Mouse (Mus musculus): ENCODE measurements around the gene Slc7a7.

The Slc7a7 gene

DNA sequence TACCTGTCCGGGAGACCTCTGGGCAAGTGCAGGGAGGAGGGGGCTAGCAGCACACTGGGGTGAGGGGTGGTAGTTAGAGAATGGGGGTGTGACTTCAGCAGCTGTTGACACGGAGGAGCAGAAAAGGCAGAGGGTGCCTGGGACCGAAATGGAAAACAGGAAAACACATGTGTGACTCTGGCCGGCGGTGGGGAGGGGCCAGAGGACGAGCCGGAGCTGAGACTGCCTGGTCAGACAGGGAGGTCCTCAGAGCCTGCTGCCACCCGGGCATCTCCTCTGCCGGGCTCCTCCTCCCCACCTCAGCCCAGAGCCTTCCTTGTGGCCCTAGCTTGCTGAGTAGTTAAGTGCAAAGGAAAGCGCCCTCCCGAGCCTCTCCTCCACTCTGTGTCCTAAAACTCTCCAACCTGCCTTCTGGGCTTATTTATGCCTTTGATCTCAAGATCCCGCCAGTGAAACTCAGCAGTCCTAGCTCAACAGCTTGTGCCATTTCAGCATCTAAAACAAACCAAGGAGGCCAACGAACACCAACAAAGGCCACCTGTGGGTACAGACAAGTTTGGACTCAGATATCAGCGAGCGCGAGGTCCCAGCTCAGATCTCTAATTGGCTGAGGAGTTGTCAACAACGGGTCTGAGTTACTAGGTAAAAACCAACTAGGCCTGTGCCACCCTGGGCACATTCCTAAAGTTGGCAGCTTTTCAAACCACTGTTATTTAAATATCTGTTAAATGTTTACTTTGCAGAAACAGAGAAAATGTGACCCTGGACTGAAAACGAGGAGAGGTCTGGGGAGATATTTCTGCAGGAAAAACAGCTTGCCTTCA, 3.5 kb downstream of the Slc7a7 start:
- peak; percentile 77 for DNase-seq (ENCODE audit: extremely low read depth, insufficient read length, low spot score)

DNA sequence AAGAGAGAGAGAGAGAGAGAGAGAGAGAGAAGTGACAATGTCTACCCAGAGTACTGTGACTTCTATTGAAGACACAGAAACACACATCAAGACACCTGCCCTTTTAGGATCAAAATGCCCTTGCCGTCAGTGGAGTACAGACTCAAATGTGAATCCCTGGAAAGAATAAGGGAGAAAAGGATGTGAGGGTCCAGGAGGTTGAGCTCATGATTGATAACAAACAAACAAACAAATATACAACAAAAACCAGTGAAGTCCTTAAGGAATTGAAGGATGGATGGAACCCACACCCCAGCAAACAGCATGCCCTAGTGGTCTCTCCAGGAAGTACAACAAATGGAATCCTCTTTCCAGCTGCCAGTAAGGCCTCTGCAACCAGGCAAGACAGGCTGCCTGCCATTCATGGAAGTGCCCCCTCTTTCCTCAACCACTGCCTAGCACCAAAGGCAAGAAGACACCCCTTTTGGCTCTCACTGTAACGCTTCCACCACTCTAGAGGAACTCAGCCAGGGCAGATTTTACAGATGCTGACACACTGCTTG, 4.9 kb downstream of the Slc7a7 start:
- no peak for DNase-seq (ENCODE audit: extremely low read depth, insufficient read length, low spot score)

- DNase-seq (ENCODE audit: extremely low read depth, insufficient read length, low spot score), result no peak
Measured at GRCm38 (mm10) chr14:54412000-54412576, 5.5 kb downstream of the Slc7a7 start.

GRCm38 (mm10) chr14:54409980-54410810, 7.4 kb downstream of the Slc7a7 start:
- no peak for DNase-seq (ENCODE audit: extremely low read depth, insufficient read length, low spot score)

- no peak for DNase-seq (ENCODE audit: extremely low read depth, insufficient read length, low spot score)
Measured at GRCm38 (mm10) chr14:54409057-54409645, 8.4 kb downstream of the Slc7a7 start.

DNA sequence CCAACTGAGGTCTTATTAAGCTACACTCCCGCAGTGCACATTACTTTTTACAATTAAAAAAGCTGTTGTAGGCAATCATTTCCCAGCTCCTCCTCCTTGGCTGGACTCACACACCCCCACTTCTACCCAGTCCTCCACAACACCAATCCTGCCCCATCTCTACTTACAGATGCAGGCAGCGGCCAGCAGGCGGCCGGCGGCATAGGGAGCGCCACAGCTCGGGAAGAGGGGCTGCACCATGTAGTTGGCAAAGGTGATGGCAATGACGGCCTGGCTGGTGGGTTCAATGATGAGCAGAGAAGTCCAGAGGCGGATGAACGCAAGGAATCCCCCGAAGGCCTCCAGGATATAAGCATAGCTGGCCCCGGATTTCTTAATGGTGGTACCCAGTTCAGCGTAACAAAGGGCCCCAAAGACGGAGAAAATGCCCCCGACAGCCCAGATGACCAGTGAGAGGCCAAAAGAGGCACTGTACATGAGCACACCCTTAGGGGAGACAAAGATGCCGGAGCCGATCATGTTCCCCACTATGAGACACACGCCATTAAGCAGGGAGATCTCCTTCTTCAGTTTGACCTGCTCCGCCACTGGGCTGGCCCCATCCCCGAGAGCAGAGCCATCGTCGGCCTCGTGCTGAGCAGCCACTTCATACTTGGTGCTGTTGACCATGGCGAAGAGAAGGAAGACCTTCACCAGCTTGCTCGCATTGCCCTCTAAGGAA, 9.1 kb downstream of the Slc7a7 start:
- DNase-seq (ENCODE audit: extremely low read depth, insufficient read length, low spot score), result no peak

DNA sequence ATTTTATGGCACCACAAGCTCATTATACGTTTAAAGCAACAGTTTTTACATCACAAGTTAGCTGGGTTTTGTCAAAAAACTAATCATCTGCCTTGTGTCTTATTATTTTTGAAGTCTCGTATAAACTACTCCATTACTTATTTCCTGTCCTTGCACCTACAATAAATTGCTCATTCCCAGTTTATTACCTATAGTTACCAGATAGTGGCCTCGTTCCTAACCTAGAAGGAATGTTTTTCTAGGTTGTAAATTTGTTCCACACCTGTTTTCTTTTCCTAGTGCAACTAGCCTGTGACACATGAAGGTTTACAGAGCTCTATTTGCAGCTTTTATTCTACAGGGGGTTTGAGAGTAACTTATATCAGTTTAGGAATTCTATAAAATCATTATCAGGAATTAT, 15.9 kb downstream of the Slc7a7 start:
- no peak for DNase-seq (ENCODE audit: extremely low read depth, insufficient read length, low spot score)

GRCm38 (mm10) chr14:54398921-54399382, 18.6 kb downstream of the Slc7a7 start:
- no peak for DNase-seq (ENCODE audit: extremely low read depth, insufficient read length, low spot score)

- DNase-seq (ENCODE audit: extremely low read depth, insufficient read length, low spot score), result no peak
Measured at GRCm38 (mm10) chr14:54398528-54398916, 19.1 kb downstream of the Slc7a7 start.

DNA sequence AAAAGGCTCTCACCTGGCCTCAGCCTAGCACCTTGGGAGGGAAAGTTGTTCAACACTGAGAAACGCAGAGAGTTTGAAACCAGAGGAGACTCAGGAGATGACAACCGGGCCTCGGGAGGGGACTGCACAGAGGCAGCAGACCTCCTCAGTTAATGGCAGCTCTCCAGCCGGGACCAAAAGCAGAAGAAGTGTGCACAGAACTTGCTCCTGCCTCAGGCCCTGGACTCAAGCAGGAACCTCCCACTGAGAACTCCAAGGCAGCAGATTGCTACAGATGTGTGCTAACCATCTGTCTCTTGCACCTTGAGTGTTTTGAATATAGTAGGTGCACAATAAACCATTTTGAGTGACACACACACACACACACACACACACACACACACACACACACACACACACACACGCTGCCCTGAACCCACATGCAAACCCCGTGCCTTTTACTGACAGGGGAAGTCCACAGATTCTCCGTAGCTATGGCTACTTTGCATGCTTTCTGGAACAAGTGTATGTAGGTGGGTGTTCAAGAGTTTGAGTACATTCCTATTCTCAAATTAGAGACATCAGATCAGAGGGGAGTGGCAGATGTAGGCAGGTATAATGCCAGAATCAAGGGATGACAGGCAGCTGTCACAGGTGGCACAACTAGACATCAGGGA, 19.6 kb downstream of the Slc7a7 start:
- no peak for DNase-seq (ENCODE audit: extremely low read depth, insufficient read length, low spot score)

GRCm38 (mm10) chr14:54396685-54397084, 20.9 kb downstream of the Slc7a7 start:
- DNase-seq (ENCODE audit: extremely low read depth, insufficient read length, low spot score), result no peak

DNA sequence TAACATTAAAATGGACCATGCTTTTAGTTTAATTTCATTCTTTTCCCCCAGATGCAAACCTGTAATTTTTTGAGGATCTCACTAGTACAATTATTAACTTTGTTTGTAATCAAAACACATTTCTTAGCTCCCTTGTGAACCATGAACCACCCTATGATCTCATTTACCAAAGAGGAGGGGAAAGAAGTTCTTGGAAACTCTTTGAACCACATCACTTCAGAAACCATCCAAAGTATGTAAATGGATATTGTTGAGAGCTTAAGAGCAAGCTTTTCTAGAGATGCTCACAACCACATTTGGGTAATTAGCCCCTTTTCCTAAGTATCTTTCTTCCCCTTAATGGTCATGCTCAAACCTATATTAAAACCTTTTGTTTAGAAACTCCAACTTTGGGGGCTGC, 23.3 kb downstream of the Slc7a7 start:
- no peak for DNase-seq (ENCODE audit: extremely low read depth, insufficient read length, low spot score)

DNA sequence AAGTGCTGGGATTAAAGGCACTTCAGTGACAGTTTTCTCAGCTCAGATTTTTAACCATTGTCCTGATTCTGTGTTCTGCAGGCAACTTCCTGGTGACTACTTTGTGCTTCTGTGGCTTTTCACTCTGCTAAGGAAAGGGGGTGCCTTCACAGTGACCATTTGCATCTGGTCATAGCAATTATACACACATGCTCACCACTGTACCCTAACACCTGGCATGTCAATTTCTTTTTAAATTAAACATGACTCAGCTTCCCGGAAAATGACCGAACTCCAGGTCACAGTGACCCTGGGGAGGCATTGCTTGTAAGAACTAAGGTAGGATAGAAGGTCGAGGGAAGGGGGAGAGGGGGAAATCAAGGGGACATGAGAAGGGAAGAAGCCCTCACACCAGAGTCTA, 23.8 kb downstream of the Slc7a7 start:
- DNase-seq (ENCODE audit: extremely low read depth, insufficient read length, low spot score), result no peak

GRCm38 (mm10) chr14:54390843-54391242, 26.7 kb downstream of the Slc7a7 start:
- no peak for DNase-seq (ENCODE audit: extremely low read depth, insufficient read length, low spot score)

- no peak for DNase-seq (ENCODE audit: extremely low read depth, insufficient read length, low spot score)
Measured at GRCm38 (mm10) chr14:54387546-54387945, 30.0 kb downstream of the Slc7a7 start.

- DNase-seq (ENCODE audit: extremely low read depth, insufficient read length, low spot score), result no peak
Measured at GRCm38 (mm10) chr14:54385968-54386618, 31.5 kb downstream of the Slc7a7 start.

GRCm38 (mm10) chr14:54384396-54384795, 33.2 kb downstream of the Slc7a7 start:
- DNase-seq (ENCODE audit: extremely low read depth, insufficient read length, low spot score), result no peak

DNA sequence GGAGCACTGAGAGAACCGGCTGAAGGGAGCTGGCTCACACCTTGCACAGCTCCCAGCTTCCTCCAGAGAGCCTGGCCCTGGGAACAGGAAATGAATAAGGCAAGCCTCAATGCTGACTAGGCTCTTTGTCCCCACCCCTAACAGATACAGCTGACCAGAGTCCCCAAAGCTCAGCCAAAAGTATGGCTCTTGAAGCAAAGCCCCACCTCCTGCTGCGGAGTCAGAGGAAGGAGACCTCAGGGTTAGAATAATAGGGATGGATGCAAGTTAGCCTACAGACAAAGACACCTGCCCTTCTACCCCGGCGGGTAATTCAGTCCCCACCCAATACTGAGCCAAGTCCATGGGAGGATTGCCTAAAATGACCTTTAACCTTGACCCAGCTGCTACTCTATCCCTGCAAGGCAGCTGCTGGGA, 34.2 kb downstream of the Slc7a7 start:
- no peak for DNase-seq (ENCODE audit: extremely low read depth, insufficient read length, low spot score)

- no peak for DNase-seq (ENCODE audit: extremely low read depth, insufficient read length, low spot score)
Measured at GRCm38 (mm10) chr14:54382641-54383040, 34.9 kb downstream of the Slc7a7 start.

Measured in 3134 (cell line).